Mouse (Mus musculus) common myeloid progenitor, adult 5-6 weeks (primary cell): Measurements from ENCODE around the gene Pcp4l1. TPM values are rescaled to one million over a fixed set of nuclear protein-coding genes. Genes with fewer than 3 reads are reported as not detected.

Experiments used
- ATAC-seq: replicated peaks from 2 replicates; pipeline ENCODE4 v1.8.0; 2016; ENCODE audit warnings: low read depth, mild to moderate bottlenecking, moderate TSS enrichment, inconsistent platforms; ENCODE audit not compliant: poor library complexity, severe bottlenecking
- total RNA-seq: library from RNA; stranded (forward); fragments of 200-1000, 187-1606 nt; gene quantifications from 2 replicates; pipeline ENCODE4 v1.2.3, GENCODE M21; 2017

The Pcp4l1 gene
- total RNA-seq, 1 experiment from 2014 or later = 11.2 TPM

GRCm38 (mm10) chr1:171222238-171223155 lies 26.4 kb upstream of the Pcp4l1 start, which contains the start of gene Tomm40l:
TSS of gene Tomm40l (minus strand) at chr1:171222514.
- ATAC-seq = peak; percentile 96

GRCm38 (mm10) chr1:171221281-171222193 lies 25.5 kb upstream of the Pcp4l1 start:
- ATAC-seq = no peak

- ATAC-seq = peak; percentile 13; the same call in 1 of the 2 replicates
Measured at GRCm38 (mm10) chr1:171220871-171221270, 24.8 kb upstream of the Pcp4l1 start.

GRCm38 (mm10) chr1:171216241-171216955 lies 20.3 kb upstream of the Pcp4l1 start:
- no peak for ATAC-seq

GRCm38 (mm10) chr1:171213801-171214496 lies 17.9 kb upstream of the Pcp4l1 start, which contains the start of gene Nr1i3:
TSS of gene Nr1i3 (plus strand) at chr1:171213970.
- ATAC-seq = no peak

GRCm38 (mm10) chr1:171212854-171213253 lies 16.8 kb upstream of the Pcp4l1 start:
- ATAC-seq = no peak

GRCm38 (mm10) chr1:171209409-171209808 lies 13.3 kb upstream of the Pcp4l1 start:
- ATAC-seq = peak; percentile 56

GRCm38 (mm10) chr1:171205704-171206493 lies 9.8 kb upstream of the Pcp4l1 start:
- peak; percentile 67 for ATAC-seq

- ATAC-seq = no peak
Measured at GRCm38 (mm10) chr1:171204249-171204644, 8.2 kb upstream of the Pcp4l1 start.

GRCm38 (mm10) chr1:171203471-171204248 lies 7.6 kb upstream of the Pcp4l1 start:
- no peak for ATAC-seq

GRCm38 (mm10) chr1:171200769-171201168 lies 4.7 kb upstream of the Pcp4l1 start:
- no peak for ATAC-seq

GRCm38 (mm10) chr1:171199532-171199931 lies 3.5 kb upstream of the Pcp4l1 start:
- no peak for ATAC-seq

- peak; percentile 33 for ATAC-seq
Measured at GRCm38 (mm10) chr1:171195046-171195822, 834 bp downstream of the Pcp4l1 start.

GRCm38 (mm10) chr1:171193911-171194830 lies 1.9 kb downstream of the Pcp4l1 start:
- no peak for ATAC-seq

- ATAC-seq = no peak
Measured at GRCm38 (mm10) chr1:171193093-171193840, 2.8 kb downstream of the Pcp4l1 start.
